Mouse (Mus musculus): ENCODE measurements at regions not wholly inside any gene's neighbourhood (a gene's known extent, or its start where the extent isn't known, plus 50 kb on each side); places are given as distances from the start of the nearest gene placed in this dataset.

- no peak for ATAC-seq (ENCODE audit: low FRiP score)
- Histone ChIP-seq H3K36me3 (no peaks in the 10 kb centered on the region), H3K4me2 (no peak overlapping the region), H3K27me3 (replicated peaks) (no peaks in the 10 kb centered on the region), H3K4me3 (replicated peaks) (no peak overlapping the region), H3K9ac (replicated peaks) (no peak overlapping the region), H3K27ac (replicated peaks) (no peak overlapping the region), H3K9me3 (replicated peaks) (no peaks in the 10 kb centered on the region), H3K4me1 (no peaks in the 10 kb centered on the region)
- 84% methylated on average over 3 of the region's 3 CpGs for WGBS
Measured at GRCm38 (mm10) chr14:87348825-87349224, 67.6 kb upstream of the Tdrd3 start.

GRCm38 (mm10) chr14:87365793-87366192 is 50.6 kb upstream of the Tdrd3 start:
- no peaks in the 10 kb centered on the region for H3K36me3 ChIP-seq
- no peak overlapping the region for H3K27ac ChIP-seq (replicated peaks)
- 94% methylated on average over 2 of the region's 2 CpGs for WGBS
- H3K4me3 ChIP-seq (replicated peaks): no peak overlapping the region
- no peak overlapping the region for H3K9ac ChIP-seq (replicated peaks)
- H3K4me2 ChIP-seq: no peak overlapping the region
- H3K27me3 ChIP-seq (replicated peaks): no peaks in the 10 kb centered on the region
- H3K9me3 ChIP-seq (replicated peaks): no peaks in the 10 kb centered on the region
- no peaks in the 10 kb centered on the region for H3K4me1 ChIP-seq
- no peak for ATAC-seq (ENCODE audit: low FRiP score)

Measured in neural tube, embryonic 15.5 days (tissue).